In the genomic region with DNA sequence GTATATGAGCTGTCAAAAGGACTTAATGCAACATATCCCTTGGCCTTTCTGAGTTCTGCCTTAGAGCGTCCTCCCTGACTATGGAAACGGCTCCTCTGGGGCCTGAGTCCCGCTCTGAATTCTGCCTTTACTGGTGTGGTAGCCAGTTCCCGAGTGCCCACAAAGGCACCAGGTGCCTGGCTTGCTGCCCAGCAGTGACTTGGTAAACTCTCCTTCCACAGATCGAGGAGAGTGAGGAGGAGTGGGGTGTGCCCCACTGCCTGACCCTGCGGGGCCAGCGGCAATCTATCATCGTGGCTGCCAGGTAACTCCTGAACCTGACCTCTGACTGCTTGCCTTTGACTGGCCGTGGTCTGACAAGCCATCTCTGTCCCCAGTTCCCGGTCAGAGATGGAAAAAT, we compare ENCODE assay signal across 29 mouse cellular contexts.
"Had no signal": no experiment of that assay in that cellular context is flagged by ENCODE, and none has a peak within 500 bp of the region (broad histone marks: within the 10 kb centered on the region; RNA-seq: fewer than 3 reads in every experiment).

No protein-coding gene starts in this region.

- DNase-seq: gastrocnemius, adult 2 months; gastrocnemius, postnatal 10 days; gastrocnemius, postnatal 25 days; heart, adult 18-20 months; heart, postnatal 14 days; heart, postnatal 4 days; kidney, adult 18-20 months; kidney, adult 8-10 months; kidney, postnatal 10 days; kidney, postnatal 25 days; kidney, postnatal 4 days; layer of hippocampus, adult 9-11 months; layer of hippocampus, postnatal 36 days; lung, adult 18-20 months had no signal

- H3K4me3 ChIP-seq: gastrocnemius, adult 2 months; heart, embryonic 10.5 days; heart, embryonic 13.5 days; heart, embryonic 15.5 days; hindbrain, embryonic 10.5 days; hindbrain, embryonic 12.5 days; intestine, embryonic 15.5 days; left cerebral cortex, adult 2 months; limb, embryonic 13.5 days; limb, embryonic 15.5 days; liver, embryonic 12.5 days had no signal

- H3K27me3 ChIP-seq: heart, embryonic 13.5 days; heart, embryonic 15.5 days; hindbrain, embryonic 12.5 days; intestine, embryonic 15.5 days; limb, embryonic 13.5 days; limb, embryonic 15.5 days; liver, embryonic 12.5 days had no signal

- ATAC-seq: hindbrain, embryonic 16.5 days; inflammation-experienced regulatory T-cells, adult 6 months; intestine, embryonic 15.5 days; intestine, postnatal 0 days; liver, embryonic 12.5 days had no signal

- H3K27ac ChIP-seq: gastrocnemius, adult 2 months; heart, embryonic 10.5 days; heart, embryonic 13.5 days; heart, embryonic 15.5 days; hindbrain, embryonic 10.5 days; hindbrain, embryonic 12.5 days; hindbrain, embryonic 14.5 days; intestine, embryonic 15.5 days; left cerebral cortex, adult 2 months; limb, embryonic 13.5 days; limb, embryonic 15.5 days; liver, embryonic 12.5 days; liver, embryonic 14.5 days had no signal

- H3K9me3 ChIP-seq: heart, embryonic 10.5 days; heart, embryonic 13.5 days; heart, embryonic 15.5 days; hindbrain, embryonic 10.5 days; hindbrain, embryonic 12.5 days; intestine, embryonic 15.5 days; limb, embryonic 13.5 days; limb, embryonic 15.5 days; liver, embryonic 12.5 days had no signal

- H3K4me1 ChIP-seq: hindbrain, embryonic 10.5 days; hindbrain, embryonic 12.5 days; intestine, embryonic 15.5 days; limb, embryonic 13.5 days; limb, embryonic 15.5 days; liver, embryonic 12.5 days had no signal

- H3K9ac ChIP-seq: heart, embryonic 13.5 days; heart, embryonic 15.5 days; hindbrain, embryonic 12.5 days; hindbrain, embryonic 14.5 days; intestine, embryonic 15.5 days; limb, embryonic 13.5 days; limb, embryonic 15.5 days; liver, embryonic 12.5 days; liver, embryonic 14.5 days had no signal

- H3K4me2 ChIP-seq: heart, embryonic 13.5 days; heart, embryonic 15.5 days; hindbrain, embryonic 12.5 days; hindbrain, embryonic 14.5 days; intestine, embryonic 15.5 days; limb, embryonic 13.5 days; limb, embryonic 15.5 days; liver, embryonic 12.5 days had no signal
